Mouse (Mus musculus) limb, embryonic 11.5 days (tissue): Measurements from ENCODE around the gene Ccin. TPM values are rescaled to one million over a fixed set of nuclear protein-coding genes. Genes with fewer than 3 reads are reported as not detected.

ENCODE experiments used
- ATAC-seq: fragments of 200-750 bp; cut with Nextera tagmentation; 2 replicates; pipeline ENCODE4 v1.8.0; 2017; ENCODE audit warnings: low read depth; ENCODE audit not compliant: insufficient number of reproducible peaks, low FRiP score, low TSS enrichment
- DNase-seq: peaks from one replicate; pipeline ENCODE4 v3.0.0-alpha.2; 2015; ENCODE audit warnings: low spot score
- H3K27ac ChIP-seq: fragments of 300-500 bp; sonication (generic); replicated peaks from 2 replicates; pipeline ENCODE4 v1.5.1; 2014; ENCODE audit warnings: low read depth, mild to moderate bottlenecking, low read length
- H3K27me3 ChIP-seq: fragments of 300-500 bp; sonication (generic); 2 replicates; pipeline ENCODE4 v1.6.1; 2014; ENCODE audit warnings: mild to moderate bottlenecking, low read length, mixed read lengths; ENCODE audit not compliant: control insufficient read depth, insufficient read depth
- H3K36me3 ChIP-seq: fragments of 300-500 bp; sonication (generic); 2 replicates; pipeline ENCODE4 v1.6.1; 2014; ENCODE audit warnings: mild to moderate bottlenecking, low read length, moderate library complexity, mixed read lengths; ENCODE audit not compliant: control insufficient read depth, insufficient read depth
- H3K4me1 ChIP-seq: fragments of 300-500 bp; sonication (generic); 2 replicates; pipeline ENCODE4 v1.6.1; 2014; ENCODE audit warnings: low read length, mixed read lengths; ENCODE audit not compliant: control insufficient read depth, insufficient read depth
- H3K4me2 ChIP-seq: fragments of 300-500 bp; sonication (generic); 2 replicates; pipeline ENCODE4 v1.6.1; 2014; ENCODE audit warnings: low read depth, mild to moderate bottlenecking, moderate library complexity; ENCODE audit not compliant: severe bottlenecking
- H3K4me3 ChIP-seq: fragments of 300-500 bp; sonication (generic); 2 replicates; pipeline ENCODE4 v1.5.1; 2014; ENCODE audit warnings: low read depth, low read length
- H3K9ac ChIP-seq: fragments of 300-500 bp; sonication (generic); 2 replicates; pipeline ENCODE4 v1.6.1; 2014; ENCODE audit warnings: mild to moderate bottlenecking, low read length
- H3K9me3 ChIP-seq: fragments of 300-500 bp; sonication (generic); 2 replicates; pipeline ENCODE4 v1.6.1; 2016; ENCODE audit warnings: low read length; ENCODE audit not compliant: control insufficient read depth
- WGBS: fragments of 180-500 bp; shearing (Covaris S2); extraction: QIAGEN DNeasy Blood & Tissue Kit; methylation state at CpG from one replicate; pipeline ENCODE4 v1.1.7; 2014; 5-methylcytosine and 5-hydroxymethylcytosine counted together
- polyA plus RNA-seq: library from polyadenylated mRNA; unstranded; fragments of >200 nt; fragmentation: Nextera tagmentation; extraction: Ambion mirVana; gene quantifications from 2 replicates; pipeline ENCODE4 v1.2.1, GENCODE M21; 2014

The Ccin gene
- polyA plus RNA-seq, 1 experiment from 2014 or later: not detected

DNA sequence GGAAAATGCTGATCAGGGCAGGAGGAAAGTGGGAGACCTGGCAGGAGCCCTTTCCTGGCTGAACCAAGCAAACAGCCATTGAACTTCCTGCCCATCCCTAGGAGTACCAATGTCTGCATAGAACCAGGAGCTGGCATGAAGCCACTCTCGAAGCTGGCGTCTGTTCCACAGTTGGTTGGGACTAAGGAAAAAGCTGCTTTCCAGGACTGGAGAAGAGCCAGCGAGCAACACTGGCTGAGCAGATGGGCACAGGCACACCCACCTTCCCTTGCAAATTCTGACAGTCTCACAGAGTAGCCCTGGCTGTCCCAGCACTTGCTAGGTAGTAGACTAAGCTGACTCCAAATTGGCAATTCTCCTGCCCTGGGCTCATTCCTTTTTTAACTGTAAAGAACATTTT is 3.5 kb upstream of the Ccin start:
- Histone ChIP-seq H3K27me3 (no peaks in the 10 kb centered on the region), H3K9ac (no peak overlapping the region), H3K4me1 (peaks cover 12% of the 10 kb centered on the region), H3K36me3 (no peaks in the 10 kb centered on the region), H3K9me3 (no peaks in the 10 kb centered on the region), H3K27ac (no peak overlapping the region), H3K4me3 (no peak overlapping the region), H3K4me2 (no peak overlapping the region)
- no peak for DNase-seq
- WGBS: 95% methylated on average over 3 of the region's 3 CpGs
- no peak for ATAC-seq

DNA sequence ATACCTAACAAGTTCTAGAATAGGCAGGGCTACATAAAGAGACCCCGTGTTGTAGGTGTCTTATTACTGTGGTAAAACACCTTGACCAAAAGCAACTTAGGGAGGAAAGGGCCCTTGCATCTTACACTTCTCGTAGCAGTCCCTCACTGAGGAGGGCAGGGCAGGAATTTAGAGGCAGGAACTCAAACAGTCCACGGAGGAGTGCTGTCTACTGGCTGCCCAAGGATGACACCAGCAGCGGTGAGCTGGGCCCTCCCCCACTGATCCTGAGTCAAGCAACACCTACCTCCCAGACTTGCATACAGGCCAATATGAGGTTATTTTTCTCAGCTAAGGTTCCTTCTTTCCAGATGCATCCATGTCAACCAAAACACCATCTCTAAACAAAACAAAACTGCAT is 3.0 kb upstream of the Ccin start:
- no peaks in the 10 kb centered on the region for H3K9me3 ChIP-seq
- H3K4me2 ChIP-seq: no peak overlapping the region
- no peak overlapping the region for H3K27ac ChIP-seq
- peaks cover 12% of the 10 kb centered on the region for H3K4me1 ChIP-seq
- H3K9ac ChIP-seq: no peak overlapping the region
- no peak overlapping the region for H3K4me3 ChIP-seq
- ATAC-seq (no peak), DNase-seq (no peak)
- 84% methylated on average over 4 of the region's 4 CpGs for WGBS
- H3K27me3 ChIP-seq: no peaks in the 10 kb centered on the region
- no peaks in the 10 kb centered on the region for H3K36me3 ChIP-seq

DNA sequence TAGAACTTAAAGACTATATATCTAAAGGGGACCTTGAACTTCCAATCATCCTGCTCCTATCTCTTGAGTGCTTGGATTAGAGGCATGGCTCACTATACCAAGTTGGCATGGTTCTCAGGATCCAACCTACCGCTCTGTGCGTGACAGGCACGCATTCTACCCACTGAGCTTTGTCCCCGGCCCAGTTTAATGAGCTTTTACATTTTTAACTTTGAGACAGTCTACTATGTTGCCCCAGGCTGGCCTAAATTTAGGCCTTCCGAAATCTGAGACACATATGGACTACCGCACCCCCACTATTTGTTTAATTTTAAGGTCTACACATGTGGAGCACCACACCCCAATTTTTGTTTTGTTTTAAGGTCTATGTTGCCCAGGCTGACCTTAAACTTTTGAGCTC is 2.4 kb upstream of the Ccin start:
- no peaks in the 10 kb centered on the region for H3K27me3 ChIP-seq
- no peak overlapping the region for H3K4me3 ChIP-seq
- H3K27ac ChIP-seq: no peak overlapping the region
- WGBS: 96% methylated on average over 6 of the region's 6 CpGs
- H3K36me3 ChIP-seq: no peaks in the 10 kb centered on the region
- H3K9ac ChIP-seq: no peak overlapping the region
- peaks cover 12% of the 10 kb centered on the region for H3K4me1 ChIP-seq
- no peaks in the 10 kb centered on the region for H3K9me3 ChIP-seq
- no peak for DNase-seq
- no peak for ATAC-seq
- no peak overlapping the region for H3K4me2 ChIP-seq

DNA sequence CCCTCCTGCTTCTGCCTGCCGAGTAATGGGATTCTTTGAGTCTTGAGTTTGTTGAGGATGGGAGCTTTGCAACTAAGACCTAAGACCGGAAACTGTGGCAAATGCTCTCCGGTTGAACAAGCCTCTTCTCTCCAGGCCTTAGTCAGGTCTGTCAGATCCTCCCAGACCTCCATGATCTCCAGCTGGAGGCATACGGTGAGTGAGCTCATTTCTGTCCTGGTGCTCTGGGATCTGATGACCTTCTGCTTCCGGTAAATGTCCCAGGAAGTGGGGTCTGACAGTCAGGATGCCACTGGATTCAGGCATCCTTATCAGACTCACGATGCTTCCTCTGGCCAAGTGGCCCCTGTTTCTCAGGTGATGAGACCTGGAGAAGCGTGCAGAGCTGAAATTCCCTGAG is 2.0 kb upstream of the Ccin start:
- H3K4me1 ChIP-seq: peaks cover 12% of the 10 kb centered on the region
- no peaks in the 10 kb centered on the region for H3K36me3 ChIP-seq
- no peak for ATAC-seq
- H3K4me3 ChIP-seq: no peak overlapping the region
- H3K27ac ChIP-seq: no peak overlapping the region
- no peak overlapping the region for H3K4me2 ChIP-seq
- no peaks in the 10 kb centered on the region for H3K27me3 ChIP-seq
- no peaks in the 10 kb centered on the region for H3K9me3 ChIP-seq
- H3K9ac ChIP-seq: no peak overlapping the region
- 87% methylated on average over 7 of the region's 7 CpGs for WGBS
- no peak for DNase-seq

DNA sequence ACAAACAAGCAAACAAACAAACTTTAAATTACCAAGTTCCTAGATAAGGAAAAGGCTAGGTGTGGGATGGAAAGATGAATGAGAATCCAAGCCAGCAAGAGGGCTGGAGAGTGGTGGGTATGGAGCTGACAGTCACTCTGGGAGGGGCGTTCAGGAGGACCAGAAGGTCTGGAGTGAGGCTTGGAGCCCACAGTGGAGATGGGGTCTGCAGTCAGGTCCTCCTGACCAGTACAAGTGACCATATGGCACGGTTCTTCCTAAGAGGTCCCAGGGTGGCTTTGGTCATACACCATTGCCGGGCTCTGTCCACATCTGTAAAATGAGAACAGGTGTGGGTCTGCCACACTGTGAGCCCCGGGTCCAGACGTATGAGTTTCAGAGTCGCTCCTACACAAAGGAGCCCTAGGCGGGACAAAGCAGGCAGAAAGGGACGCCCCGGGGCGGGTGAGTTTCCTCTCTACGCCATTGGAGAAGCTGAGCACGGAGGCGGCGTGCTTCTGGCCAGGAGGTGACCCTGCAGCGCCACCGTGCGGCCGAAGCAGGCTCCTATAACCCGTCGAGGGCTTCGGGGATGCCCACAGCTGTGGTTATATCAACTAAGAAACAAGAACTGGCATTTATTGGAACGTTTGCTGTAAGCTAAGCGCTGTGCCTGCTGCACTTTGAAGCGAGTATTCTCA is 1.1 kb upstream of the Ccin start:
- Histone ChIP-seq H3K4me1 (peaks cover 12% of the 10 kb centered on the region), H3K27ac (0 out of 2 replicates have a peak overlapping the region, but pooled peaks have one; percentile 39), H3K4me3 (peak overlapping the region; percentile 19), H3K4me2 (peak overlapping the region; percentile 55), H3K27me3 (no peaks in the 10 kb centered on the region), H3K36me3 (no peaks in the 10 kb centered on the region), H3K9ac (peak overlapping the region; percentile 71), H3K9me3 (no peaks in the 10 kb centered on the region)
- WGBS: 2% methylated on average over 24 of the region's 24 CpGs
- ATAC-seq: peak; percentile 88
- peak; percentile 99 for DNase-seq

DNA sequence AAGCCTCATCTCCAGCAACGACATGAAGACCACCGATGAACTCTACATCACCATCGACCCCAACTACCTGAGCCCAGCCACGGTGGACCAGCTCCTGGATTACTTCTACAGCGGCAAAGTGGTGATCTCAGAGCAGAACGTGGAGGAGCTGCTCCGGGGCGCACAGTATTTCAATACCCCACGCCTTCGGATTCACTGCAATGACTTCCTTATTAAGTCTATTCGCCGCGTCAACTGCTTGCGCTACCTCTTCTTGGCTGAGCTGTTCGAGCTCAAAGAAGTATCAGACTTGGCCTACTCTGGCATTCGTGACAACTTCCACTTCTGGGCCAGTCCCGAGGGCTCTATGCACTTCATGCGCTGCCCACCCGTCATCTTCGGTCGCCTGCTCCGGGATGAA is 473 bp downstream of the Ccin start:
- H3K4me2 ChIP-seq: no peak overlapping the region
- H3K27me3 ChIP-seq: no peaks in the 10 kb centered on the region
- 89% methylated on average over 22 of the region's 22 CpGs for WGBS
- no peaks in the 10 kb centered on the region for H3K9me3 ChIP-seq
- H3K4me1 ChIP-seq: peaks cover 7% of the 10 kb centered on the region
- no peak overlapping the region for H3K9ac ChIP-seq
- H3K4me3 ChIP-seq: no peak overlapping the region
- DNase-seq (no peak), ATAC-seq (no peak)
- no peak overlapping the region for H3K27ac ChIP-seq
- no peaks in the 10 kb centered on the region for H3K36me3 ChIP-seq

DNA sequence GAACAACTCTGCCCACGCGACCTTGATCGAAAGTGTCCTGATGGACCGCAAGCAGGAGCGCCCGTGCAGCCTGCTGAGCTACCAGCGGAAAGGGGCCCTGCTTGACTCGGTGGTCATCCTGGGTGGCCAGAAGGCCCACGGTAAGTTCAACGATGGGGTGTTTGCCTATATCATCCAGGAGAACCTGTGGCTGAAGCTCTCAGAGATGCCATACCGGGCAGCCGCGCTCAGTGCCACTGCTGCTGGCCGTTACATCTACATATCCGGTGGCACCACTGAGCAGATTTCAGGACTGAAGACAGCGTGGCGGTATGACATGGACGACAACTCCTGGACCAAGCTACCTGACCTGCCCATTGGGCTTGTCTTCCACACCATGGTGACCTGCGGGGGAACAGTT is 1.0 kb downstream of the Ccin start:
- peaks cover 4% of the 10 kb centered on the region; the same call in 1 of the 2 replicates for H3K4me1 ChIP-seq
- no peaks in the 10 kb centered on the region for H3K36me3 ChIP-seq
- no peak for DNase-seq
- no peak overlapping the region for H3K27ac ChIP-seq
- H3K9ac ChIP-seq: no peak overlapping the region
- H3K4me2 ChIP-seq: no peak overlapping the region
- WGBS: 91% methylated on average over 19 of the region's 19 CpGs
- H3K4me3 ChIP-seq: no peak overlapping the region
- no peak for ATAC-seq
- H3K27me3 ChIP-seq: no peaks in the 10 kb centered on the region
- no peaks in the 10 kb centered on the region for H3K9me3 ChIP-seq

DNA sequence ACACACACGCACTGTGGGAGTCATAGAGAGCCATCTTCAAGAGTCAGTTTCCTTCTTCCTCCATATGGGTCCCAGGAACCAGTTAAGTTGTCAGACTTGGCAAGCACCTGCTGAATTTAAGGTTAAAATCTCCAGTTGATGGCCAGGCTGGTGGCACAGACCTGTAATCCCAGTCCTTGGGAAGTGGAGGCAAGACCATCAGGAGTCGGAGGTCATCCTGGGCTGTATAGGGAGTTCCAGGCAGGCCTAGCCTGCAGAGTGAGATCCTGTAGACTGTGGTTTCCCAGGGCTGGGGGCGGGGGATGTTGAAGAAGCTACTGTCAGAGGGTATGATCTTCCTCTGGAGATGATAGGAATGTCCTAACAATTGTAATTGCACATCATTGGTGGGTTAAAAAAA is 5.7 kb downstream of the Ccin start:
- Histone ChIP-seq H3K4me2 (no peak overlapping the region), H3K36me3 (no peaks in the 10 kb centered on the region), H3K27ac (no peak overlapping the region), H3K4me3 (no peak overlapping the region), H3K9me3 (no peaks in the 10 kb centered on the region), H3K27me3 (no peaks in the 10 kb centered on the region), H3K4me1 (no peaks in the 10 kb centered on the region), H3K9ac (no peak overlapping the region)
- ATAC-seq (no peak), DNase-seq (peak; percentile 8)
- WGBS: 91% methylated on average over 3 of the region's 3 CpGs

DNA sequence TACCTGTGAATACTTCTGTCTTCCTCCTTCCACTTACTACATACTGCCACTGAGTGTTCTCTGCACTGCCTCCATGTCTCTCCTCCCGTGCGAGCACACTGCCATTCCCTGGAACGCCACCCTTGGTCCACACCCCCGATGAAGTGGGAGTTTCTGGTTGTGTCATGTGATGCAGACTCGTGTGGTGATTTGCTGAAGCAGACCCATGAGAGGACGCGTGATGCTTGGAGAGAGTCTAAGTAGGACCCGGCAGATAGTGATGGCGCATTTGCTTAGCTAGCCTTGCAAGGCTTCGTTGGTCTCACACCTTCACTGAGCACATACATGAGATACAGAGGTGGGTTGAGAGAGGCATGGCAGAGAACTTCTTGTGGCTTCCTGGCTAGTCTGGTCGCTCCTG is 9.8 kb downstream of the Ccin start:
- Histone ChIP-seq H3K9ac (no peak overlapping the region), H3K27me3 (no peaks in the 10 kb centered on the region), H3K36me3 (no peaks in the 10 kb centered on the region), H3K4me1 (no peaks in the 10 kb centered on the region), H3K4me3 (no peak overlapping the region), H3K4me2 (no peak overlapping the region), H3K27ac (no peak overlapping the region), H3K9me3 (no peaks in the 10 kb centered on the region)
- DNase-seq (no peak), ATAC-seq (no peak)
- 90% methylated on average over 11 of the region's 11 CpGs for WGBS
